Mouse (Mus musculus): ENCODE results near the gene Tmem176a.

GRCm38 (mm10) chr6:48815013-48815412 lies 25.7 kb upstream of the Tmem176a start:
- no peak for TF ChIP-seq POLR2A (IDR thresholded peaks at IDR 0.05; ENCODE audit: borderline replicate concordance, insufficient read depth, low read length)
- TF ChIP-seq CTCF (IDR thresholded peaks at IDR 0.05; ENCODE audit: borderline replicate concordance, insufficient read depth, low read depth, low read length): no peak

Data from cerebellum, adult 2 months (tissue).